Mouse (Mus musculus) adrenal gland, postnatal 10 days (tissue): ENCODE measurements around the gene Ntm. TPM values are rescaled to one million over a fixed set of nuclear protein-coding genes. Genes with fewer than 3 reads are reported as not detected.

Experiments used
- DNase-seq: peaks from one replicate; pipeline ENCODE4 v3.0.0; 2021; ENCODE audit warnings: mixed read lengths
- total RNA-seq, 2 experiments: library from RNA; stranded (reverse); gene quantifications; 2 replicates each; pipeline ENCODE4 v1.2.3; 2021

Gene Ntm
- total RNA-seq, 2 experiments from 2014 or later: 1.5 to 1.7 TPM

GRCm38 (mm10) chr9:29578226-29578625 lies 384.7 kb downstream of the Ntm start:
- no peak for DNase-seq

GRCm38 (mm10) chr9:29576051-29576533 lies 386.8 kb downstream of the Ntm start:
- no peak for DNase-seq

- DNase-seq: no peak
Measured at GRCm38 (mm10) chr9:29574548-29574947, 388.4 kb downstream of the Ntm start.

GRCm38 (mm10) chr9:29568571-29568970 lies 394.4 kb downstream of the Ntm start:
- no peak for DNase-seq

GRCm38 (mm10) chr9:29562419-29563071 lies 400.4 kb downstream of the Ntm start:
- no peak for DNase-seq

GRCm38 (mm10) chr9:29558915-29559314 lies 404.0 kb downstream of the Ntm start:
- no peak for DNase-seq

- no peak for DNase-seq
Measured at GRCm38 (mm10) chr9:29550582-29550981, 412.4 kb downstream of the Ntm start.

GRCm38 (mm10) chr9:29550107-29550506 lies 412.8 kb downstream of the Ntm start:
- no peak for DNase-seq

GRCm38 (mm10) chr9:29536415-29536814 lies 426.5 kb downstream of the Ntm start:
- no peak for DNase-seq

GRCm38 (mm10) chr9:29534773-29535172 lies 428.2 kb downstream of the Ntm start:
- no peak for DNase-seq

GRCm38 (mm10) chr9:29534304-29534703 lies 428.6 kb downstream of the Ntm start:
- DNase-seq: no peak

- DNase-seq: no peak
Measured at GRCm38 (mm10) chr9:29533556-29533955, 429.4 kb downstream of the Ntm start.

GRCm38 (mm10) chr9:29531147-29531917 lies 431.6 kb downstream of the Ntm start:
- DNase-seq: no peak

GRCm38 (mm10) chr9:29524109-29524508 lies 438.8 kb downstream of the Ntm start:
- DNase-seq: no peak

GRCm38 (mm10) chr9:29523221-29523620 lies 439.7 kb downstream of the Ntm start:
- DNase-seq: no peak

GRCm38 (mm10) chr9:29519181-29519580 lies 443.8 kb downstream of the Ntm start:
- no peak for DNase-seq

GRCm38 (mm10) chr9:29516688-29517087 lies 446.3 kb downstream of the Ntm start:
- DNase-seq: peak; percentile 25

GRCm38 (mm10) chr9:29514588-29515356 lies 448.2 kb downstream of the Ntm start:
- no peak for DNase-seq

- no peak for DNase-seq
Measured at GRCm38 (mm10) chr9:29496002-29496401, 466.9 kb downstream of the Ntm start.

GRCm38 (mm10) chr9:29482272-29482671 lies 480.7 kb downstream of the Ntm start:
- DNase-seq: no peak

GRCm38 (mm10) chr9:29479051-29479450 lies 483.9 kb downstream of the Ntm start:
- DNase-seq: no peak

GRCm38 (mm10) chr9:29477219-29477618 lies 485.7 kb downstream of the Ntm start:
- DNase-seq: no peak

GRCm38 (mm10) chr9:29473418-29473817 lies 489.5 kb downstream of the Ntm start:
- no peak for DNase-seq
